Mouse (Mus musculus) bone marrow, adult 2 months (tissue): ENCODE results near the gene Pitpnb.

ENCODE experiments used
- CTCF ChIP-seq: fragments of 200-500 bp; IDR thresholded peaks from 2 replicates; pipeline ENCODE4 v1.5.1; 2011; ENCODE audit warnings: low read length, control low read depth; ENCODE audit not compliant: control insufficient read depth, insufficient read depth
- POLR2A ChIP-seq: fragments of 200-500 bp; IDR thresholded peaks from 2 replicates; pipeline ENCODE4 v1.6.1; 2011; ENCODE audit warnings: low read depth, mild to moderate bottlenecking, control low read depth, low read length, borderline replicate concordance; ENCODE audit not compliant: control insufficient read depth

DNA sequence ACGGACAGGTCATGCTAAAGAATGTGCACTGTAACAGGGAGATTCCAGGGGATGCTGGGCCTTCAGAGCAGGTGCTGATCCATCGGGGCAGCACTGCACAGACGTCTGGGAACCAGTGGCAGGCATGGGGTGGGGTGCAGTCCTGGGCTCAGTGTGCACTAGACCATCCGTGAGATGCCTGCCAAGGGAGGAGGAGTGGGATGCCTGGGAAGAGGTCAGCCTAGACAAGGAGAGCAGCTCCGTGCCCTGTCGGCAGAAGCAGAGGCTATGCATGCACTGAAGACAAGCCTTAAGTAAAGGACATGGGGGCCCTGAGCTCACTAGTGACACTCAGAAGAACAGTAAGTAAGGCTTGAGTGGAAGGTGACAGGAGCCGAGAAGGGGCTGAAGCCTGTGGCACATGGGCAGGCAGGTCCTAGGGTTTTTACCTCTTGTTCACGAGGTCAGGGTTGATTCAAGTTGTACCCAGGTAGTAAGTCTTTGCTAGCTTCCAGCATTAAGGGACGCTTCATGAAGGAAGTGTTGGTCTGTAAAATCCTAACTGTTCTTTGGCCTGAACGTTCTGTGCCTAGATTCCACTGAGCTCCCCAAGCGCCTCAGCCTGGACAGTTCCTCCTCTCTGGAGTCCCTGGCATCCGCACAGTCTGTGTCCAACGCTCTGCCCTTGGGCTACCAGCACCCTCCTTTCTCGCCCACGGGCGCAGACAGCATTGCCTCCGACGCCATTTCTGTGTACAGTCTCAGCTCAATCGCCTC is 46.0 kb upstream of the Pitpnb start:
- TF ChIP-seq POLR2A (no peak), CTCF (no peak)
